Mouse (Mus musculus) heart, embryonic 14.5 days (tissue): ENCODE measurements around the gene Cald1. TPM values are rescaled to one million over a fixed set of nuclear protein-coding genes. Genes with fewer than 3 reads are reported as not detected.

Experiments
- ATAC-seq: fragments of 200-750 bp; cut with Nextera tagmentation; 2 replicates; pipeline ENCODE4 v1.8.0; 2017; ENCODE audit warnings: low read depth, moderate TSS enrichment; ENCODE audit not compliant: insufficient number of reproducible peaks, insufficient read depth, low FRiP score
- H3K27ac ChIP-seq, 2 experiments: fragments of 200-500 bp in 1 of 2; fragments of 300-500 bp in 1 of 2; sonication (generic) in 1 of 2; replicated peaks in 1 of 2; 2 replicates each; pipeline ENCODE4 v1.5.1; 2012 to 2014; ENCODE audit warnings: low read depth in 2 of 2, low read length in 2 of 2, control low read depth in 1 of 2, mild to moderate bottlenecking in 1 of 2, mixed read lengths in 1 of 2; ENCODE audit not compliant: control insufficient read depth in 1 of 2, insufficient read depth in 1 of 2
- H3K27me3 ChIP-seq: fragments of 300-500 bp; sonication (generic); 2 replicates; pipeline ENCODE4 v1.6.1; 2014; ENCODE audit warnings: mild to moderate bottlenecking, low read length, control low read depth; ENCODE audit not compliant: control insufficient read depth, insufficient read depth
- H3K36me3 ChIP-seq: fragments of 300-500 bp; sonication (generic); 2 replicates; pipeline ENCODE4 v1.6.1; 2014; ENCODE audit warnings: mild to moderate bottlenecking, control low read depth, low read length, mixed read lengths; ENCODE audit not compliant: control insufficient read depth, insufficient read depth
- H3K4me1 ChIP-seq, 2 experiments: fragments of 200-500 bp in 1 of 2; fragments of 300-500 bp in 1 of 2; sonication (generic) in 1 of 2; 2 replicates each; pipeline ENCODE4 v1.6.1; 2012 to 2014; ENCODE audit warnings: low read length in 2 of 2, control low read depth in 1 of 2, mixed read lengths in 1 of 2; ENCODE audit not compliant: control insufficient read depth in 2 of 2, insufficient read depth in 2 of 2
- H3K4me2 ChIP-seq: fragments of 300-500 bp; sonication (generic); 2 replicates; pipeline ENCODE4 v1.6.1; 2014; ENCODE audit warnings: mild to moderate bottlenecking, low read length
- H3K4me3 ChIP-seq, 2 experiments: fragments of 200-500 bp in 1 of 2; fragments of 300-500 bp in 1 of 2; sonication (generic) in 1 of 2; 2 replicates each; pipeline ENCODE4 v1.5.1; 2012 to 2014; ENCODE audit warnings: low read length in 2 of 2, mild to moderate bottlenecking in 2 of 2, control low read depth in 1 of 2, low read depth in 1 of 2, moderate library complexity in 1 of 2; ENCODE audit not compliant: control insufficient read depth in 1 of 2, insufficient read depth in 1 of 2
- H3K9ac ChIP-seq: fragments of 300-500 bp; sonication (generic); 2 replicates; pipeline ENCODE4 v1.6.1; 2014; ENCODE audit warnings: mild to moderate bottlenecking, low read length
- H3K9me3 ChIP-seq: fragments of 300-500 bp; sonication (generic); 2 replicates; pipeline ENCODE4 v1.6.1; 2016; ENCODE audit warnings: low read length, control low read depth; ENCODE audit not compliant: control insufficient read depth
- WGBS: fragments of 180-500 bp; shearing (Covaris S2); extraction: QIAGEN DNeasy Blood & Tissue Kit; methylation state at CpG from one replicate; pipeline ENCODE4 v1.1.7; 2014; 5-methylcytosine and 5-hydroxymethylcytosine counted together
- polyA plus RNA-seq: library from polyadenylated mRNA; unstranded; fragments of >200 nt; fragmentation: Nextera tagmentation; extraction: Ambion mirVana; gene quantifications from 2 replicates; pipeline ENCODE4 v1.2.1, GENCODE M21; 2014

Gene Cald1
- polyA plus RNA-seq, 1 experiment from 2014 or later: 122 TPM

GRCm38 (mm10) chr6:34748566-34748965, 150.3 kb downstream of the Cald1 start:
- Histone ChIP-seq H3K4me1 (peaks cover 4 to 7% of the 10 kb centered on the region in 2 experiments; a peak in 2 of 4 replicates), H3K4me2 (no peak overlapping the region), H3K36me3 (peaks cover 69% of the 10 kb centered on the region), H3K9ac (no peak overlapping the region), H3K4me3 (no peak overlapping the region), H3K27ac (no peak overlapping the region), H3K27me3 (no peaks in the 10 kb centered on the region), H3K9me3 (no peaks in the 10 kb centered on the region)
- no peak for ATAC-seq
- WGBS: 87% methylated on average over 11 of the region's 11 CpGs

- no peak overlapping the region; a peak in 1 of 4 replicates for H3K27ac ChIP-seq
- H3K9ac ChIP-seq: no peak overlapping the region
- no peaks in the 10 kb centered on the region for H3K27me3 ChIP-seq
- no peak overlapping the region for H3K4me2 ChIP-seq
- peaks cover 69% of the 10 kb centered on the region for H3K36me3 ChIP-seq
- ATAC-seq: no peak
- 60% methylated on average over 6 of the region's 6 CpGs for WGBS
- no peaks in the 10 kb centered on the region for H3K9me3 ChIP-seq
- peaks cover 4 to 7% of the 10 kb centered on the region in 2 experiments; a peak in 2 of 4 replicates for H3K4me1 ChIP-seq
- H3K4me3 ChIP-seq: no peak overlapping the region
Measured at GRCm38 (mm10) chr6:34749526-34749925, 151.2 kb downstream of the Cald1 start.

- Histone ChIP-seq H3K27me3 (no peaks in the 10 kb centered on the region), H3K4me3 (no peak overlapping the region), H3K9ac (no peak overlapping the region), H3K4me2 (no peak overlapping the region), H3K27ac (no peak overlapping the region; a peak in 1 of 4 replicates), H3K36me3 (peaks cover 70% of the 10 kb centered on the region), H3K9me3 (no peaks in the 10 kb centered on the region), H3K4me1 (peaks cover 4 to 7% of the 10 kb centered on the region in 2 experiments; a peak in 2 of 4 replicates)
- no peak for ATAC-seq
- 48% methylated on average over 7 of the region's 7 CpGs for WGBS
Measured at GRCm38 (mm10) chr6:34750487-34751120, 152.3 kb downstream of the Cald1 start.

- Histone ChIP-seq H3K9ac (no peak overlapping the region), H3K4me3 (no peak overlapping the region), H3K27me3 (no peaks in the 10 kb centered on the region), H3K9me3 (no peaks in the 10 kb centered on the region), H3K4me1 (peaks cover 4 to 7% of the 10 kb centered on the region in 2 experiments; a peak in 2 of 4 replicates), H3K36me3 (peaks cover 70% of the 10 kb centered on the region), H3K4me2 (no peak overlapping the region), H3K27ac (no peak overlapping the region; a peak in 1 of 4 replicates)
- ATAC-seq: no peak
Measured at GRCm38 (mm10) chr6:34751625-34752024, 153.3 kb downstream of the Cald1 start.

GRCm38 (mm10) chr6:34754448-34754847, 156.1 kb downstream of the Cald1 start:
- Histone ChIP-seq H3K4me1 (peaks cover 2 to 7% of the 10 kb centered on the region in 2 experiments; a peak in 2 of 4 replicates), H3K4me3 (no peak overlapping the region), H3K4me2 (no peak overlapping the region), H3K36me3 (peaks cover 73% of the 10 kb centered on the region), H3K9ac (no peak overlapping the region), H3K27ac (no peak overlapping the region), H3K27me3 (no peaks in the 10 kb centered on the region), H3K9me3 (no peaks in the 10 kb centered on the region)
- 29% methylated on average over 5 of the region's 5 CpGs for WGBS
- ATAC-seq: peak; percentile 68; the same call in 1 of the 2 replicates

- Histone ChIP-seq H3K36me3 (peaks cover 95% of the 10 kb centered on the region), H3K27me3 (no peaks in the 10 kb centered on the region), H3K4me3 (no peak overlapping the region), H3K9me3 (no peaks in the 10 kb centered on the region), H3K4me2 (no peak overlapping the region), H3K4me1 (no peaks in the 10 kb centered on the region), H3K9ac (no peak overlapping the region), H3K27ac (no peak overlapping the region)
- ATAC-seq: no peak
- 90% methylated on average over 2 of the region's 2 CpGs for WGBS
Measured at GRCm38 (mm10) chr6:34758340-34758739, 160.0 kb downstream of the Cald1 start.

- H3K4me1 ChIP-seq: no peaks in the 10 kb centered on the region
- 41% methylated on average over 4 of the region's 4 CpGs for WGBS
- H3K9ac ChIP-seq: no peak overlapping the region
- no peak overlapping the region for H3K4me3 ChIP-seq
- H3K27me3 ChIP-seq: no peaks in the 10 kb centered on the region
- no peaks in the 10 kb centered on the region for H3K9me3 ChIP-seq
- peaks cover 100% of the 10 kb centered on the region for H3K36me3 ChIP-seq
- no peak overlapping the region for H3K27ac ChIP-seq
- ATAC-seq: no peak
- no peak overlapping the region for H3K4me2 ChIP-seq
Measured at GRCm38 (mm10) chr6:34760023-34760422, 161.7 kb downstream of the Cald1 start.

GRCm38 (mm10) chr6:34765721-34766120, 167.4 kb downstream of the Cald1 start:
- no peak overlapping the region for H3K27ac ChIP-seq
- no peaks in the 10 kb centered on the region for H3K27me3 ChIP-seq
- no peaks in the 10 kb centered on the region for H3K9me3 ChIP-seq
- no peak overlapping the region for H3K9ac ChIP-seq
- H3K4me2 ChIP-seq: no peak overlapping the region
- ATAC-seq: no peak
- H3K4me1 ChIP-seq: peaks cover 2 to 9% of the 10 kb centered on the region in 2 experiments
- H3K36me3 ChIP-seq: peaks cover 99% of the 10 kb centered on the region
- no peak overlapping the region for H3K4me3 ChIP-seq
- 86% methylated on average over 5 of the region's 5 CpGs for WGBS
